Mouse (Mus musculus) forebrain, embryonic 14.5 days (tissue): Measurements from ENCODE around the gene Mfap4. TPM values are rescaled to one million over a fixed set of nuclear protein-coding genes. Genes with fewer than 3 reads are reported as not detected.
A peak's percentile ranks its signal among the peaks of the same experiment; 100 is the strongest.

Experiments used
- ATAC-seq: fragments of 200-750 bp; cut with Nextera tagmentation; 2 replicates; pipeline ENCODE4 v1.8.0; 2017; ENCODE audit warnings: mild to moderate bottlenecking, moderate library complexity
- DNase-seq: peaks from one replicate; pipeline ENCODE4 v3.0.0-alpha.2; 2015; ENCODE audit warnings: low spot score
- H3K27ac ChIP-seq: fragments of 300-500 bp; sonication (generic); 2 replicates; pipeline ENCODE4 v1.5.1; 2014; ENCODE audit warnings: low read depth, mild to moderate bottlenecking, control low read depth, low read length, moderate library complexity
- H3K27me3 ChIP-seq: fragments of 300-500 bp; sonication (generic); replicated peaks from 2 replicates; pipeline ENCODE4 v1.6.1; 2014; ENCODE audit warnings: low read length, control low read depth, mixed read lengths; ENCODE audit not compliant: control insufficient read depth, insufficient read depth
- H3K36me3 ChIP-seq: fragments of 300-500 bp; sonication (generic); 2 replicates; pipeline ENCODE4 v1.6.1; 2014; ENCODE audit warnings: low read length, control low read depth; ENCODE audit not compliant: control insufficient read depth, insufficient read depth
- H3K4me1 ChIP-seq: fragments of 300-500 bp; sonication (generic); 2 replicates; pipeline ENCODE4 v1.6.1; 2014; ENCODE audit warnings: antibody characterized with exemption, low read length, control low read depth; ENCODE audit not compliant: control insufficient read depth, insufficient read depth
- H3K4me2 ChIP-seq: fragments of 300-500 bp; sonication (generic); 2 replicates; pipeline ENCODE4 v1.6.1; 2014; ENCODE audit warnings: mild to moderate bottlenecking, control low read depth, low read length
- H3K4me3 ChIP-seq: fragments of 300-500 bp; sonication (generic); 2 replicates; pipeline ENCODE4 v1.5.1; 2014; ENCODE audit warnings: low read depth, low read length, control low read depth
- H3K9ac ChIP-seq: fragments of 300-500 bp; sonication (generic); 2 replicates; pipeline ENCODE4 v1.6.1; 2014; ENCODE audit warnings: mild to moderate bottlenecking, low read length, control low read depth, moderate library complexity
- H3K9me3 ChIP-seq: fragments of 300-500 bp; sonication (generic); replicated peaks from 2 replicates; pipeline ENCODE4 v1.6.1; 2016; ENCODE audit warnings: low read length, control low read depth, mixed read lengths; ENCODE audit not compliant: control insufficient read depth
- WGBS: fragments of 180-500 bp; shearing (Covaris S2); extraction: QIAGEN DNeasy Blood & Tissue Kit; methylation state at CpG from one replicate; pipeline ENCODE4 v1.1.7; 2014; 5-methylcytosine and 5-hydroxymethylcytosine counted together
- polyA plus RNA-seq: library from polyadenylated mRNA; unstranded; fragments of >200 nt; fragmentation: Nextera tagmentation; extraction: Ambion mirVana; gene quantifications from 2 replicates; pipeline ENCODE4 v1.2.1, GENCODE M21; 2014

The Mfap4 gene
- polyA plus RNA-seq, 1 experiment from 2014 or later, result 65.7 TPM

GRCm38 (mm10) chr11:61477566-61478508, 7.4 kb upstream of the Mfap4 start:
- peak overlapping the region; percentile 27; the same call in 1 of the 2 replicates for H3K27ac ChIP-seq
- peaks cover 6% of the 10 kb centered on the region; the same call in 1 of the 2 replicates for H3K4me1 ChIP-seq
- peak overlapping the region; percentile 27; the same call in 1 of the 2 replicates for H3K4me2 ChIP-seq
- DNase-seq, result no peak
- no peaks in the 10 kb centered on the region for H3K9me3 ChIP-seq
- H3K27me3 ChIP-seq, result no peaks in the 10 kb centered on the region
- ATAC-seq, result no peak
- 46% methylated on average over 17 of the region's 17 CpGs for WGBS
- H3K36me3 ChIP-seq, result no peaks in the 10 kb centered on the region
- H3K4me3 ChIP-seq, result no peak overlapping the region
- no peak overlapping the region for H3K9ac ChIP-seq

- Histone ChIP-seq H3K27me3 (no peaks in the 10 kb centered on the region), H3K4me2 (no peak overlapping the region), H3K4me3 (no peak overlapping the region), H3K4me1 (peaks cover 9% of the 10 kb centered on the region; the same call in 1 of the 2 replicates), H3K36me3 (no peaks in the 10 kb centered on the region), H3K9ac (no peak overlapping the region), H3K27ac (no peak overlapping the region), H3K9me3 (no peaks in the 10 kb centered on the region)
- no peak for ATAC-seq
- 85% methylated on average over 4 of the region's 4 CpGs for WGBS
- no peak for DNase-seq
Measured at GRCm38 (mm10) chr11:61478788-61479187, 6.4 kb upstream of the Mfap4 start.

GRCm38 (mm10) chr11:61481239-61482090, 3.8 kb upstream of the Mfap4 start:
- no peak overlapping the region for H3K4me3 ChIP-seq
- no peak overlapping the region for H3K4me2 ChIP-seq
- H3K4me1 ChIP-seq, result peaks cover 30% of the 10 kb centered on the region
- no peaks in the 10 kb centered on the region for H3K9me3 ChIP-seq
- H3K9ac ChIP-seq, result no peak overlapping the region
- H3K27ac ChIP-seq, result no peak overlapping the region
- no peaks in the 10 kb centered on the region for H3K27me3 ChIP-seq
- DNase-seq, result no peak
- WGBS, result 75% methylated on average over 9 of the region's 9 CpGs
- ATAC-seq, result no peak
- H3K36me3 ChIP-seq, result no peaks in the 10 kb centered on the region

GRCm38 (mm10) chr11:61483226-61483845, 1.9 kb upstream of the Mfap4 start:
- Histone ChIP-seq H3K4me1 (peaks cover 36% of the 10 kb centered on the region), H3K9ac (no peak overlapping the region), H3K27ac (peak overlapping the region; percentile 96), H3K4me3 (no peak overlapping the region), H3K9me3 (no peaks in the 10 kb centered on the region), H3K27me3 (no peaks in the 10 kb centered on the region), H3K4me2 (no peak overlapping the region), H3K36me3 (peaks cover 10% of the 10 kb centered on the region)
- WGBS, result 29% methylated on average over 13 of the region's 13 CpGs
- DNase-seq (peak; percentile 78), ATAC-seq (no peak)

- 12% methylated on average over 10 of the region's 10 CpGs for WGBS
- Histone ChIP-seq H3K4me1 (peaks cover 36% of the 10 kb centered on the region), H3K4me3 (no peak overlapping the region)
Measured at GRCm38 (mm10) chr11:61484256-61484612, 997 bp upstream of the Mfap4 start.

GRCm38 (mm10) chr11:61485541-61486457, 568 bp downstream of the Mfap4 start:
- DNase-seq (no peak), ATAC-seq (no peak)
- Histone ChIP-seq H3K36me3 (peaks cover 35% of the 10 kb centered on the region), H3K4me1 (peaks cover 36% of the 10 kb centered on the region), H3K9me3 (no peaks in the 10 kb centered on the region), H3K4me2 (peak overlapping the region; percentile 46), H3K27ac (peak overlapping the region; percentile 96), H3K4me3 (peak overlapping the region; percentile 16), H3K9ac (peak overlapping the region; percentile 43), H3K27me3 (no peaks in the 10 kb centered on the region)
- 64% methylated on average over 22 of the region's 22 CpGs for WGBS

More at GRCm38 (mm10) chr11:61484256-61484612, 997 bp upstream of the Mfap4 start:
- Histone ChIP-seq H3K27me3 (no peaks in the 10 kb centered on the region), H3K9ac (peak overlapping the region; percentile 47; the same call in 1 of the 2 replicates), H3K36me3 (peaks cover 19% of the 10 kb centered on the region), H3K27ac (peak overlapping the region; percentile 96), H3K9me3 (no peaks in the 10 kb centered on the region), H3K4me2 (peak overlapping the region; percentile 33; the same call in 1 of the 2 replicates)
- peak; percentile 52 for DNase-seq
- peak; percentile 11 for ATAC-seq

GRCm38 (mm10) chr11:61486458-61487219, 1.4 kb downstream of the Mfap4 start:
- Histone ChIP-seq H3K27ac (peak overlapping the region; percentile 15; the same call in 1 of the 2 replicates), H3K27me3 (no peaks in the 10 kb centered on the region), H3K4me2 (peak overlapping the region; percentile 46), H3K4me1 (peaks cover 36% of the 10 kb centered on the region), H3K36me3 (peaks cover 43% of the 10 kb centered on the region), H3K9me3 (no peaks in the 10 kb centered on the region), H3K9ac (no peak overlapping the region), H3K4me3 (peak overlapping the region; percentile 16; the same call in 1 of the 2 replicates)
- WGBS, result 92% methylated on average over 14 of the region's 14 CpGs
- DNase-seq (no peak), ATAC-seq (no peak)
